Comparison of ENCODE assay signal across 10 mouse cellular contexts in the genomic region with DNA sequence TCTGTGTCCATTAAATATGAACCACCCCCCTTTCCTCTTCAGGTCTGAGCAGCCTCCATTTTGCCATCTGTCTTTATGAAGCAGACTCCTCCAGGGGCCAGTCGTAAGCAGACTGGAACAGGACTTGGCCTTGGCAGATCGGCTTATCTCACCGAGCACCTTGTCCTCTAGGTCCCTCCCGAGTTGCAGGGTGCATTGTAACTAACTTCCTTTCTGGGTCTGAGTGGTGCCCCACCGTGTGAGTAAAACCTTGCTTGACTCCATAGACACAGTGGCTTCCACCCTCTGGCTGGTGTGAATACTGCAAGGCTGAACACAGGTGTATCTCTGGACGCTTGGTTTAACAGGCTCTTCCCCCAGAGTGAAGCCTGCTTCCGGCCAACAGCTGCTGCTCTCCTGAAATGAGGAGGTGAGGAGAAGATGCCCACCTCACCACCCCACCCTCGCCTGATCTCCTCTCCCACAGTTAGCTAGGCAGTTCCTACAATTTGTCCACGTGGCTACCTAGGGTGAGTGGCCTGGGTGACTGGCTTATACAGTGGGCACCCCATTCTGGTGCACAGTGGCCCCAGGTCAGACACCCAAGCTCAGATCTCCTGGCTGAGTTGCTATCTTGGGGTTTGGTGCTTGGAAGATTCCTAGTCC.
A peak's percentile ranks its signal among the peaks of the same experiment; 100 is the strongest.
DNase-seq lines count a peak whose midpoint lies in the region; TF ChIP-seq lines count a peak whose summit lies in the region.
"Had no signal": no experiment of that assay in that cellular context is flagged by ENCODE, and none has a peak within 500 bp of the region (broad histone marks: within the 10 kb centered on the region; RNA-seq: fewer than 3 reads in every experiment).

No protein-coding gene starts in this region.

- TF ChIP-seq CTCF in gastrocnemius, adult 2 months (IDR thresholded peaks at IDR 0.05), result no peak

- H3K27ac ChIP-seq in gastrocnemius, adult 2 months, result peak overlapping the region; percentile 68; the same call in 1 of the 2 replicates

- no peak for DNase-seq in gastrocnemius, adult 2 months
- no peak for DNase-seq in gastrocnemius, postnatal 14 days
- DNase-seq in spleen, adult 12 weeks (ENCODE audit: low spot score), result peak; percentile 48
- no peak for DNase-seq in spleen, adult 18-20 months
- DNase-seq in liver, result peak; percentile 79
- DNase-seq in frontal cortex, postnatal 14 days (ENCODE audit: low spot score in 2 of 2), result no peak
- DNase-seq in right cerebral cortex, postnatal 36 days (ENCODE audit: low spot score in 2 of 2), result no peak
- no peak for DNase-seq in yolk sac, embryonic 10.5 days (ENCODE audit: low spot score)
- DNase-seq: kidney, adult 2 months; thymus, adult 2 months had no signal

- intact Hi-C loops in gastrocnemius, adult 2 months (cut with DNase I), result no loop called here
- intact Hi-C loops in gastrocnemius, postnatal 14 days (cut with DNase I; ENCODE audit: low total_unique reads), result no loop called here

- no peak overlapping the region for H3K4me3 ChIP-seq in gastrocnemius, adult 2 months

Comparison
In these comparisons a context has a peak if more than half of its experiments do, and no peak if none do; other contexts are left out.
1. DNase-seq: peak in spleen, adult 12 weeks (single experiment) and liver (single experiment); none in gastrocnemius, adult 2 months (single experiment), gastrocnemius, postnatal 14 days (single experiment), spleen, adult 18-20 months (0 of 2), frontal cortex, postnatal 14 days (0 of 2), right cerebral cortex, postnatal 36 days (0 of 2) and yolk sac, embryonic 10.5 days (single experiment).